Mouse (Mus musculus) intestine, embryonic 15.5 days (tissue): ENCODE results near the gene Zfp82. TPM values are rescaled to one million over a fixed set of nuclear protein-coding genes. Genes with fewer than 3 reads are reported as not detected.

Source experiments
- ATAC-seq: fragments of 200-750 bp; cut with Nextera tagmentation; 2 replicates; pipeline ENCODE4 v1.8.0; 2017; ENCODE audit warnings: moderate TSS enrichment, moderate library complexity
- H3K27ac ChIP-seq: fragments of 300-500 bp; sonication (generic); 2 replicates; pipeline ENCODE4 v1.5.1; 2015; ENCODE audit warnings: mild to moderate bottlenecking, inconsistent platforms
- H3K27me3 ChIP-seq: fragments of 300-500 bp; sonication (generic); replicated peaks from 2 replicates; pipeline ENCODE4 v1.6.1; 2015; ENCODE audit warnings: inconsistent platforms
- H3K36me3 ChIP-seq: fragments of 300-500 bp; sonication (generic); 2 replicates; pipeline ENCODE4 v1.6.1; 2015; ENCODE audit warnings: inconsistent platforms
- H3K4me1 ChIP-seq: fragments of 300-500 bp; sonication (generic); replicated peaks from 2 replicates; pipeline ENCODE4 v1.6.1; 2015; ENCODE audit warnings: inconsistent platforms
- H3K4me2 ChIP-seq: fragments of 300-500 bp; sonication (generic); replicated peaks from 2 replicates; pipeline ENCODE4 v1.6.1; 2015; ENCODE audit warnings: mild to moderate bottlenecking, inconsistent platforms
- H3K4me3 ChIP-seq: fragments of 300-500 bp; sonication (generic); replicated peaks from 2 replicates; pipeline ENCODE4 v1.5.1; 2015; ENCODE audit warnings: inconsistent platforms
- H3K9ac ChIP-seq: fragments of 300-500 bp; sonication (generic); 2 replicates; pipeline ENCODE4 v1.6.1; 2015; ENCODE audit warnings: inconsistent platforms
- H3K9me3 ChIP-seq: fragments of 300-500 bp; sonication (generic); 2 replicates; pipeline ENCODE4 v1.6.1; 2016; ENCODE audit warnings: inconsistent platforms
- WGBS: fragments of 180-500 bp; shearing (Covaris S2); methylation state at CpG from one replicate; pipeline ENCODE4 v1.1.7; 2015; 5-methylcytosine and 5-hydroxymethylcytosine counted together
- polyA plus RNA-seq: library from polyadenylated mRNA; unstranded; fragments of >200 nt; fragmentation: Nextera tagmentation; extraction: Ambion mirVana; gene quantifications from 2 replicates; pipeline ENCODE4 v1.2.1, GENCODE M21; 2015

Gene Zfp82
- polyA plus RNA-seq, 1 experiment from 2014 or later = 4.5 TPM

- H3K9ac ChIP-seq = no peak overlapping the region
- no peaks in the 10 kb centered on the region for H3K27me3 ChIP-seq
- H3K9me3 ChIP-seq = no peaks in the 10 kb centered on the region
- peaks cover 21% of the 10 kb centered on the region for H3K4me1 ChIP-seq
- 0 out of 2 replicates have a peak, but pooled peaks cover 4% of the 10 kb centered on the region for H3K36me3 ChIP-seq
- no peak overlapping the region for H3K27ac ChIP-seq
- WGBS = 78% methylated on average over 6 of the region's 6 CpGs
- ATAC-seq = no peak
- H3K4me3 ChIP-seq = no peak overlapping the region
- H3K4me2 ChIP-seq = no peak overlapping the region
Observed at GRCm38 (mm10) chr7:30008020-30008690, 64.5 kb downstream of the Zfp82 start.

DNA sequence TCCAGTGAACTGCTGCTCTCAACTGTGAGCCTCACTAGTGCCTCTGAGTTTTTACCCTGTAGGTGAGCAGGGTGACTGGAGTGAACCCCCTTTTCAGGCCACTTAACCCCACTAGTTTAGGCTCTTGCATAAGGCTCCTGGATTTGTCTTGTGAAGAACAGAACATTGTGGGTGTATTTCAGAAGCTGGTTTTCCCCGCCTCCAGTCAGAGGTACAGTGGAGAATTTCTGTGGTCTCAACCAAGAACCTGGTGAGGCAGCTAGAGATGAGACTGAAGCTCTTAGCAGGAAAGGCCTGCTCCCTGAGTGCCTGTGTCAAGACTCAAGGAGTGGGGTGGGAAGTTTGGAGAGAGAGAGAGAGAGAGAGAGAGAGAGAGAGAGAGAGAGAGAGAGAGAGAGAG is 65.1 kb downstream of the Zfp82 start:
- H3K27ac ChIP-seq = no peak overlapping the region
- H3K9me3 ChIP-seq = no peaks in the 10 kb centered on the region
- no peak overlapping the region for H3K4me3 ChIP-seq
- peaks cover 21% of the 10 kb centered on the region for H3K4me1 ChIP-seq
- H3K4me2 ChIP-seq = no peak overlapping the region
- ATAC-seq = no peak
- no peaks in the 10 kb centered on the region for H3K27me3 ChIP-seq
- H3K9ac ChIP-seq = no peak overlapping the region
- peaks cover 4% of the 10 kb centered on the region; the same call in 1 of the 2 replicates for H3K36me3 ChIP-seq
- WGBS = 92% methylated on average over 1 of the region's 1 CpGs

Other genes with a start within 250 kb of the Zfp82 start
- 3.3 and 4.0 TPM in 2 replicates for gene Zfp940, start 219.2 kb downstream of the Zfp82 start, polyA plus RNA-seq
- 4.6 and 5.5 TPM in 2 replicates for gene Zfp420, start 212.9 kb downstream of the Zfp82 start, polyA plus RNA-seq
- gene Zfp27, start 166.3 kb downstream of the Zfp82 start, polyA plus RNA-seq = 7.3 and 7.4 TPM in 2 replicates
- gene Zfp383, start 164.7 kb downstream of the Zfp82 start, polyA plus RNA-seq = 2.6 and 3.6 TPM in 2 replicates
- 6.6 and 7.8 TPM in 2 replicates for gene Zfp74, start 118.8 kb downstream of the Zfp82 start, polyA plus RNA-seq
- 15.1 and 15.5 TPM in 2 replicates for gene Zfp568, start 88.9 kb downstream of the Zfp82 start, polyA plus RNA-seq
- 2.7 and 2.9 TPM in 2 replicates for gene Zfp14, start 21.5 kb downstream of the Zfp82 start, polyA plus RNA-seq
- 1.2 and 1.5 TPM in 2 replicates for gene Gm26920, start 17.5 kb upstream of the Zfp82 start, polyA plus RNA-seq
- gene Zfp566, start 17.6 kb upstream of the Zfp82 start, polyA plus RNA-seq = 6.0 and 6.1 TPM in 2 replicates
- gene Zfp260, start 21.9 kb upstream of the Zfp82 start, polyA plus RNA-seq = 71.0 and 82.3 TPM in 2 replicates
- gene Zfp382, start 49.0 kb upstream of the Zfp82 start, polyA plus RNA-seq = 6.7 and 8.3 TPM in 2 replicates
- gene Zfp146, start 96.8 kb upstream of the Zfp82 start, polyA plus RNA-seq = 12.2 and 13.6 TPM in 2 replicates
- gene Cox7a1, start 111.2 kb upstream of the Zfp82 start, polyA plus RNA-seq = 30.7 and 34.3 TPM in 2 replicates
- 83.7 and 101 TPM in 2 replicates for gene Capns1, start 125.9 kb upstream of the Zfp82 start, polyA plus RNA-seq
- 115 and 116 TPM in 2 replicates for gene Polr2i, start 159.0 kb upstream of the Zfp82 start, polyA plus RNA-seq
- gene Tbcb, start 159.4 kb upstream of the Zfp82 start, polyA plus RNA-seq = 136 and 148 TPM in 2 replicates
- gene Ovol3, start 162.8 kb upstream of the Zfp82 start, polyA plus RNA-seq = not detected in 2 replicates
- gene Thap8, start 207.2 kb upstream of the Zfp82 start, polyA plus RNA-seq = 0.34 and 0.56 TPM in 2 replicates
- 6.6 and 8.4 TPM in 2 replicates for gene Wdr62, start 207.5 kb upstream of the Zfp82 start, polyA plus RNA-seq
- gene Clip3, start 218.8 kb upstream of the Zfp82 start, polyA plus RNA-seq = 22.6 and 23.4 TPM in 2 replicates
- 63.9 and 68.5 TPM in 2 replicates for gene Alkbh6, start 235.8 kb upstream of the Zfp82 start, polyA plus RNA-seq
- 47.7 and 65.3 TPM in 2 replicates for gene Syne4, start 241.9 kb upstream of the Zfp82 start, polyA plus RNA-seq
- 1.8 TPM in 1 of 2 replicates, not detected in the other for gene E130208F15Rik, start 248.8 kb upstream of the Zfp82 start, polyA plus RNA-seq